28 mouse cellular contexts compared by ENCODE assay signal in genomic region chr10:76596338-76596737, GRCm38 (mm10). TPM values are rescaled to one million over a fixed set of nuclear protein-coding genes. Genes with fewer than 3 reads are reported as not detected.
DNase-seq lines count a peak whose midpoint lies in the region; ATAC-seq and TF ChIP-seq lines count a peak whose summit lies in the region.
"Had no signal": no experiment of that assay in that cellular context is flagged by ENCODE, and none has a peak within 500 bp of the region (broad histone marks: within the 10 kb centered on the region; RNA-seq: fewer than 3 reads in every experiment).

No protein-coding gene starts in this region.

- WGBS in midbrain, embryonic 16.5 days: 92% methylated on average over 31 of the region's 31 CpGs

- H3K9me3 ChIP-seq in megakaryocyte, embryonic 14.5 days: no peaks in the 10 kb centered on the region
- no peaks in the 10 kb centered on the region for H3K9me3 ChIP-seq in ES-E14 (ENCODE audit: control insufficient read depth, insufficient read depth, low read depth, low read length)
- H3K9me3 ChIP-seq in midbrain, embryonic 16.5 days (replicated peaks; ENCODE audit: control insufficient read depth, low read length, poor library complexity, severe bottlenecking): no peaks in the 10 kb centered on the region
- H3K9me3 ChIP-seq: embryonic facial prominence, embryonic 15.5 days; forebrain, embryonic 15.5 days; G1E; heart, embryonic 15.5 days; hindbrain, embryonic 10.5 days; intestine, embryonic 15.5 days had no signal

- H3K4me1 ChIP-seq in megakaryocyte, embryonic 14.5 days: peaks cover 3% of the 10 kb centered on the region
- peaks cover 0 to 6% of the 10 kb centered on the region in 2 experiments; a peak in 1 of 4 replicates for H3K4me1 ChIP-seq in ES-E14 (ENCODE audit: control insufficient read depth in 2 of 2, insufficient read depth in 2 of 2, low read length in 2 of 2, poor library complexity in 1 of 2)
- no peaks in the 10 kb centered on the region for H3K4me1 ChIP-seq in midbrain, embryonic 16.5 days (ENCODE audit: control insufficient read depth, insufficient read depth, low read length)
- H3K4me1 ChIP-seq: forebrain, embryonic 15.5 days; heart, embryonic 15.5 days; hindbrain, embryonic 10.5 days; intestine, embryonic 15.5 days had no signal

- H3K9ac ChIP-seq in ES-E14 (ENCODE audit: insufficient read depth, low read depth, low read length, poor library complexity, severe bottlenecking): no peak overlapping the region
- no peak overlapping the region for H3K9ac ChIP-seq in midbrain, embryonic 16.5 days (ENCODE audit: low read depth, low read length)
- H3K9ac ChIP-seq: embryonic facial prominence, embryonic 15.5 days; forebrain, embryonic 15.5 days; heart, embryonic 15.5 days; hindbrain, embryonic 14.5 days; intestine, embryonic 15.5 days had no signal

- in situ Hi-C loops in ES-E14 (cut with MboI; ENCODE audit: low sequenced_read_pairs in 2 of 2, unreplicated experiment in 2 of 2): no loop called here

- peaks cover 73% of the 10 kb centered on the region for H3K27me3 ChIP-seq in megakaryocyte, embryonic 14.5 days (replicated peaks)
- no peaks in the 10 kb centered on the region for H3K27me3 ChIP-seq in midbrain, embryonic 16.5 days (ENCODE audit: control insufficient read depth, insufficient read depth, low read depth, low read length)
- H3K27me3 ChIP-seq: embryonic facial prominence, embryonic 15.5 days; forebrain, embryonic 15.5 days; heart, embryonic 15.5 days; intestine, embryonic 15.5 days had no signal

- H3K27ac ChIP-seq in gastrocnemius, adult 2 months: no peak overlapping the region
- H3K27ac ChIP-seq in ES-E14 (ENCODE audit: insufficient read depth, low read depth, low read length, poor library complexity, severe bottlenecking): no peak overlapping the region
- no peak overlapping the region for H3K27ac ChIP-seq in midbrain, embryonic 16.5 days (ENCODE audit: low read length)
- H3K27ac ChIP-seq: embryonic facial prominence, embryonic 15.5 days; forebrain, embryonic 15.5 days; heart, embryonic 15.5 days; hindbrain, embryonic 10.5 days; hindbrain, embryonic 14.5 days; intestine, embryonic 15.5 days had no signal

- H3K4me3 ChIP-seq in gastrocnemius, adult 2 months: no peak overlapping the region
- peak overlapping the region; percentile 5 for H3K4me3 ChIP-seq in megakaryocyte, embryonic 14.5 days (replicated peaks)
- H3K4me3 ChIP-seq in ES-E14 (ENCODE audit: insufficient read depth in 1 of 2, low read depth in 1 of 2, low read length in 2 of 2, poor library complexity in 1 of 2, severe bottlenecking in 1 of 2): peak overlapping the region; percentile 2 to 39; a peak in 2 of 4 replicates
- no peak overlapping the region for H3K4me3 ChIP-seq in midbrain, embryonic 16.5 days (ENCODE audit: low read depth, low read length)
- H3K4me3 ChIP-seq: embryonic facial prominence, embryonic 15.5 days; forebrain, embryonic 15.5 days; heart, embryonic 15.5 days; hindbrain, embryonic 10.5 days; intestine, embryonic 15.5 days had no signal

- TF ChIP-seq CTCF in gastrocnemius, adult 2 months (IDR thresholded peaks at IDR 0.05): no peak

- DNase-seq in gastrocnemius, adult 2 months: peak; percentile 22
- no peak for DNase-seq in gastrocnemius, postnatal 10 days
- DNase-seq in ES-E14 (ENCODE audit: low read depth, low spot score): no peak
- DNase-seq in heart, adult 9 months (ENCODE audit: low spot score in 2 of 2): no peak
- DNase-seq: adrenal gland, postnatal 10 days; cerebellum, adult 11 months; cerebellum, adult 8-10 months; cerebellum, postnatal 14 days; embryo, embryonic 11 days; gastrocnemius, postnatal 36 days; heart, adult 18-20 months; heart, postnatal 14 days had no signal

- intact Hi-C loops in gastrocnemius, adult 2 months (cut with DNase I): no loop called here

- ATAC-seq in megakaryocyte, adult 5-6 weeks (ENCODE audit: poor library complexity, severe bottlenecking): no peak
- no peak for ATAC-seq in midbrain, embryonic 16.5 days
- ATAC-seq: forebrain, embryonic 15.5 days; intestine, embryonic 15.5 days had no signal

- no peak overlapping the region for H3K4me2 ChIP-seq in midbrain, embryonic 16.5 days (ENCODE audit: low read length)
- H3K4me2 ChIP-seq: embryonic facial prominence, embryonic 15.5 days; forebrain, embryonic 15.5 days; heart, embryonic 11.5 days; heart, embryonic 15.5 days; hindbrain, embryonic 14.5 days; intestine, embryonic 15.5 days had no signal

- no peaks in the 10 kb centered on the region for H3K36me3 ChIP-seq in megakaryocyte, embryonic 14.5 days (replicated peaks; ENCODE audit: low read length)
- no peaks in the 10 kb centered on the region for H3K36me3 ChIP-seq in ES-E14 (ENCODE audit: control insufficient read depth, insufficient read depth, low read length, poor library complexity, severe bottlenecking)
- no peaks in the 10 kb centered on the region for H3K36me3 ChIP-seq in midbrain, embryonic 16.5 days (ENCODE audit: control insufficient read depth, insufficient read depth, low read length)
- H3K36me3 ChIP-seq: forebrain, embryonic 15.5 days; G1E; heart, embryonic 15.5 days; hindbrain, embryonic 10.5 days; intestine, embryonic 15.5 days had no signal

TF ChIP-seq in ES-E14, 5 proteins besides CTCF, POLR2A, EP300 and RAD21:
- TF ChIP-seq MAFK (IDR thresholded peaks at IDR 0.05; ENCODE audit: insufficient read depth, low read depth, low read length) (no peak), HCFC1 (IDR thresholded peaks at IDR 0.05; ENCODE audit: borderline replicate concordance, insufficient read depth, low read length) (no peak), CHD2 (IDR thresholded peaks at IDR 0.05; ENCODE audit: low read depth, low read length) (no peak), ZNF384 (IDR thresholded peaks at IDR 0.05; ENCODE audit: low read depth, low read length) (no peak), ZC3H11A (IDR thresholded peaks at IDR 0.05; ENCODE audit: borderline replicate concordance, low read depth, low read length) (no peak)

RNA-seq across cellular contexts. Expression of gene Ftcd, which starts 20.9 kb away (rescaled TPM):
- total RNA-seq in gastrocnemius, adult 2 months (2021): not detected
- not detected for total RNA-seq in gastrocnemius, postnatal 10 days (2021)
- polyA plus RNA-seq in megakaryocyte, embryonic 14.5 days (2012; ENCODE audit: insufficient read depth, low replicate concordance): not detected in 2 replicates
- total RNA-seq in megakaryocyte, adult 5-6 weeks (2015): not detected in 2 replicates
- not detected in 2 replicates for total RNA-seq in megakaryocyte, adult 5-6 weeks (2017)
- total RNA-seq in ES-E14 (2012; rRNA removed): 0.16 TPM in 1 of 2 replicates, not detected in the other
- 0.09 TPM in 1 of 2 replicates, not detected in the other for polyA plus RNA-seq in midbrain, embryonic 16.5 days (2015; fragmentation: Nextera tagmentation; extraction: Ambion mirVana)
- total RNA-seq: common myeloid progenitor, adult 5-6 weeks; gastrocnemius, postnatal 36 days; heart, adult 18-20 months had no signal
- polyA plus RNA-seq: C2C12; embryonic facial prominence, embryonic 11.5 days; embryonic facial prominence, embryonic 15.5 days; forebrain, embryonic 11.5 days; forebrain, embryonic 15.5 days; G1E; hindbrain, embryonic 10.5 days; hindbrain, embryonic 14.5 days had no signal

RNA-seq across cellular contexts. Expression of gene Col6a2, which starts 27.1 kb away (rescaled TPM):
- total RNA-seq in gastrocnemius, adult 2 months (2021): 10 to 100 TPM; 28.5 to 59.5 TPM
- 100 to 1,000 TPM; 352 to 417 TPM for total RNA-seq in gastrocnemius, postnatal 10 days (2021)
- not detected in 2 replicates for polyA plus RNA-seq in megakaryocyte, embryonic 14.5 days (2012; ENCODE audit: insufficient read depth, low replicate concordance)
- 0.13 TPM in 1 of 2 replicates, not detected in the other for total RNA-seq in megakaryocyte, adult 5-6 weeks (2015)
- not detected in 2 replicates for total RNA-seq in megakaryocyte, adult 5-6 weeks (2017)
- total RNA-seq in ES-E14 (2012; rRNA removed): 1.2 and 1.3 TPM in 2 replicates
- polyA plus RNA-seq in midbrain, embryonic 16.5 days (2015; fragmentation: Nextera tagmentation; extraction: Ambion mirVana): 11.5 and 13.9 TPM in 2 replicates
- polyA plus RNA-seq: G1E had no signal

RNA-seq across cellular contexts. Expression of gene Spatc1l, which starts 34.3 kb away (rescaled TPM):
- not detected for total RNA-seq in gastrocnemius, adult 2 months (2021)
- total RNA-seq in gastrocnemius, postnatal 10 days (2021): not detected
- not detected in 2 replicates for polyA plus RNA-seq in megakaryocyte, embryonic 14.5 days (2012; ENCODE audit: insufficient read depth, low replicate concordance)
- not detected in 2 replicates for total RNA-seq in megakaryocyte, adult 5-6 weeks (2015)
- not detected in 2 replicates for total RNA-seq in megakaryocyte, adult 5-6 weeks (2017)
- not detected in 2 replicates for total RNA-seq in ES-E14 (2012; rRNA removed)
- polyA plus RNA-seq in midbrain, embryonic 16.5 days (2015; fragmentation: Nextera tagmentation; extraction: Ambion mirVana): 0.16 TPM in 1 of 2 replicates, not detected in the other
- total RNA-seq: adrenal gland, postnatal 10 days; adrenal gland, postnatal 4 days; common myeloid progenitor, adult 5-6 weeks; gastrocnemius, postnatal 36 days; heart, adult 18-20 months; heart, postnatal 14 days had no signal
- polyA plus RNA-seq: embryonic facial prominence, embryonic 11.5 days; forebrain, embryonic 11.5 days; forebrain, embryonic 15.5 days; G1E; heart, embryonic 11.5 days; heart, embryonic 15.5 days; hindbrain, embryonic 10.5 days; hindbrain, embryonic 14.5 days; intestine, embryonic 15.5 days had no signal

Comparison
In these comparisons a context has a peak if more than half of its experiments do, and no peak if none do; other contexts are left out.
1. H3K4me3 ChIP-seq: peak in megakaryocyte, embryonic 14.5 days (single experiment) and ES-E14 (2 of 2); none in gastrocnemius, adult 2 months (single experiment) and midbrain, embryonic 16.5 days (single experiment).
2. RNA of gene Col6a2, which starts 27.1 kb away (total RNA-seq): 352 to 417 TPM in gastrocnemius, postnatal 10 days and 28.5 to 59.5 TPM in gastrocnemius, adult 2 months; 1.2 to 1.3 TPM in ES-E14 and 0.13 TPM in megakaryocyte, adult 5-6 weeks; every median in the first group is over 10 times any median in the second.